Mouse (Mus musculus): ENCODE results near the gene Eif1.
"Not testable (repeated sequence)": the region's sequence is repeated elsewhere in the genome, so short reads cannot be mapped to it uniquely, and the experiment has no call there.

The Eif1 gene

DNA sequence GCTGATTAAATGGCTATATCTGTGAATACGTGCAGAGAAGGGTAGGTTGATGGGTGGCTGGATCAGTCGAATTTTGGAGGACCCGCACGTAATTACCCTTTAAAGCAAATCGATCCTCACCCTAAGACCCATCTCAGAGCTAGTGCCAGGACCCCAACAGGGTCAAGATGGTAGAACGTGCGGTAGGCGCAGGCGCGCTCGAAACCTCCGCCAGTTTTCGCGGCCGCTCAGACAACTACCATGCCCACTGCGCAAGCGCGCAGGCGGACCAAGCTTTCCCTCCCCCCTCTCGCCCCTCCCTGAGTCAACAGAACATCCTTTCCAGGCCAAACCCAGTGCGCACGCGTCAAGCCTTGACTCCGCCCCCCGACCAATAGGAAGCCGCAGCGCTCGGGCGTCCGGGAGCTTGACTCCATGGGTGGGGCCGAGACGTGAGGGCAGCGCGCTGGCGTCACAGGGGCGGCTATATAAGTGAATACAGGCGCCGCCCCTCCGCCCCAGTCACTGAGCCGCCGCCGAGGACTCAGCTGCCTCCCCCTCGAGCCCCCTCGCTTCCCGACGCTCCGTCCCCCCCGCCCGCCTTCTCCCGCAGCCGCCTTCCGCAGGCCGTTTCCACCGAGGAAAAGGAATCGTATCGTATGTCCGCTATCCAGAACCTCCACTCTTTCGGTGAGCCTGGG lies at the start of gene Eif1:
TSS of gene Eif1 (plus strand) at position 394 of the 680 bp plus-strand sequence.
- DNase-seq: peak; percentile 100

DNA sequence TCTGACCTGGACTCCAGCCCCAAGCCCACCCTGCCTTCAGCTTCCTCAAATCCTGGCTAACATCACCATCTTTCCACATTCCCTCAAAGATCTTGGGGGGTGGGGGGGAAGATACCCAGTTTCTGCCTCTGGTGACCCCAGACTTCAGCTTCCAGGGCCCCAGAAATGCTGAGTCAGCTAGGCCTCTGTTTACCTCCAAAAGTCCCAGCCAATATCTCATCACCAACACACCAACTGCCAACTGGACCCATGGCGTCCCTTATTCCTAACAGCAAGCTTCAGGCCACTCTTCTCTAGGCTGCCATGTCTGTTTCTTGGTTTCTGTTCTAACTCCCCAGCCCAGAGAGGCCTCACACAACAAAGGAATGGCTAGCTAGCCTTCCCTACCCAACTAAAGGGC lies 47.8 kb upstream of the Eif1 start:
- no peak for DNase-seq

DNA sequence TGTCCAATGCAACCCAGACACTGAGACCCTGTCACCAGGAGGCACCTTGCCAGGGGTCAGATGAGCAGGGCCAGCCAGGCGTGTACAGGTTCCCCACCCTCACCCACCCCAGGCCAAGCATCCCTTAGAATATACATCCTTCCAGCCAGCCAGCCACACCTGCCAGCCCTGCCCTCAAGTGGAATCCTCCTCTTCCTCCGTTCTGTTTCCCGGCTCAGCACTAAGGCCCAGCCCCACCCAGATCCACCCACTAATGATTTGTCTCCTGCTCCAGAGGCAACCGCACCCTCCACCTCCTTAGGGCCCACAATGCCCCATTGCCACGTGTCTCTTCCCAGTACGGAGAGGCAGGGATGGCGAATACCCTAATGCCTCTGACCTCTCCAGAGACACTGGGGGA lies 45.0 kb upstream of the Eif1 start:
- no peak for DNase-seq

DNA sequence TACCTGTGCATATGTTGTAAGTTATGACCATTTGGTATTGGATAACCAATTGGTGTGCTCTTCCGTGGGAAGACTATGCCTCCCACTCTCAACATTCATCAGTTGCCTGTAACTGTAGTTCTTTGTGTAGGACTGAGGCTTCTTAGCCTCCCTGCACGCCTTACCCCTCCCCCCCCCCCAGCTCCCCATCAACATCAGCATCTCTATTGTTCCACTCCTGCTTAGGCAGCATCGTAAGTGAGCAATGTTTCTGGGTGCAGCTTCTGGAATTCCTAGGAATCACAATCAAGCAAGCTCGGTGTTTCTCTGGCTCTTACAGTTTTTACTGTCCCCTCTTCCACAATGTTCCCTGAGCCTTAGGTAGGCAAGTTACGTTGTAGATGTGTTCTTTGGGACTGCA lies 44.2 kb upstream of the Eif1 start:
- no peak for DNase-seq

DNA sequence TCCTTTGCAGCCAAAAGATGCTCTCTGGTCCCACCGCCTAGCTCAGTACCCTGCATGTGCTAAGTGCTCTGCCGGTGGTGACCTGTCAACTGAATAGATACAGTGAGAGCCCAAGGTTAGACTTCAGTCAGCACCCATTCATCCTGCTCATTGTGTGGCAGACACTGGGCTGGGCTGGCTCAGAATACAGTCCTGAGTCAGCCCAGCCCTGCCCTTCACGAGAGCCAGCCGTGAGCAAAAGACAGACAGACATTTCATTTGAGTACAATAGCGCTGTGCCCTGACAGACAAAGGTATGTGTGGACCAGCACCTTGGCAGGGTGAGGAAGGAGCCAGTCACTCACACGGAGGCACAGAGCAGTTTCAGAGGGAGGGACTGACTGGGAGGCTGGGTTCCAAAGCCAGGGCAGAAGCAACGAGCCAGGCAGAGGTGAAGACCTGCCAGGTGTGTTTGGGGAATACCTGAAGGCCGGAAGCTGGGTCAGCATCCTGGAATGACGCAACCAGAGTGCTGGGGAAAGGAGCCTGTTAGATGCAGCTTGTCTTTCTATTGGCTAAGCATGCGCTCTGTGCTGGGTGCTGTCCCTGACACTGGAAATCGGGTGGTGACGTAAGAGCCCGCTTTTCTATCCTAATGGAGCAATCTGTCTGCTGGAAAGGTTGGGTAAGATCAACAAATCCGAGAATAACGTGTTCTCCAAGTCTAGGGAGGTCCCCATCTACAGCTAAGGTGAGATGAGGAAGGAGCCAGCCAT lies 41.8 kb upstream of the Eif1 start:
- no peak for DNase-seq

DNA sequence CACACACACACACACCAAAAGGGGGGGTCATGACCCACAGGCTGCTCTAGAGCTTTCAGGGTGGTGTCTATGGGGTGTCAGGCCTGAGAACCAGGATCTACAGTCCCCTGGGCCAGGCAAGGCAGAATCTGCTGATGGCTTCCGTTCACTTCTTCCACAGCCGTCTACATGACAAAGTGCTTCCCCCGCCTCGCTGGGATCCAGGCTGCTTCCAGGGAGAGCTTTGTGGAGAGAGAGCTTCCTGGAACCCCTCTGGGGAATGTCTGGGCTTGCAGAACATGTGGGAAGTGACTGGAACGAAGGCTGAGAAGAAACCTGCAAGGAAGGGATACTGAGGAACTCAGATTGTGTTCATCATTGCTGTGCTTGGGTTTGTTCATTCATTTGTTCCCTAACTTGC lies 40.9 kb upstream of the Eif1 start:
- DNase-seq: no peak

DNA sequence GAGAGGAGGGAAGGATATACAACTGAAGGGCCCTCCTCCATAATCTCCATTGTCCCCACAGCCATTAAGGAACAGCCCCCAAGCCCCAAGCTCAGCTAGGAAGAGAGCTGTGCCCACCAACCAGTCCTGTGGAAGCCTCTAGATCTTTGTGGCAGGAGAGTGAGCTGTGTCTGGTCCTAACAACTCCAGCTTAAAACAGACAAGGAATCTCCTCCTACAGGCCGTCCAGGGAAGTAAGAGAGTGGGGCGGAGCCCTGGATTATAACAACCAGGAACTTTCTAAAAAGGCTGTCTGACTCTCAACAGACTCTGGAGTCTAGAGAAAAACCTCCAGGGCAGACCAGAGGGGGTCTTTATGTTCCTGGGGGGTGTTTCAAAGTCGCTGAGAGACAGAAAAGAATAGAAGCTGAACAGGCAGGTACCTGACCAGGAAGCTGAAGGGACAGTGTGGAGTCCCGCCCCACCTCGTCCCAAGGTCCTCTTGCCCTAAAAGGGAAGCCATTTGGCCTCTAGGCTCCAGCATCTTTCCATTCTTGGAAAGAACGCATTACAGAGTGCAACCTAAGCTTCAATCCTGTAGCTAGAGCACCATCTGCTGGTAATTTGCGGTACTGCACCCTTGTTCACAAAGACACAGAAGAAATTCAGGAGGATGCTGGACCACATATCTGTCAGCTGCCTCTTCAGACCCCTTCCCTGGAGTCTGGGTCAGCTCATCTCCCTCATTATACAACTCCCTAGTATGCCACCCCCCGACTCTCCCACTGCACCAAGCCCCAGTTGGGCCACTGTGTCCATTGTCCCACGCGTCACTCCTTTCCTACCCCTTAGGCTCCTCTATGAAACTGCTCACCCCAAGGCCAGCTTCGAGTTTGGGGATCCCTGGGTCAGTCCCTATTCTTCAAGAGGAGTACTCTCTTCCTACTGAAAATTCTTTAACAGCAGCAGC lies 37.8 kb upstream of the Eif1 start:
- DNase-seq: peak; percentile 98

DNA sequence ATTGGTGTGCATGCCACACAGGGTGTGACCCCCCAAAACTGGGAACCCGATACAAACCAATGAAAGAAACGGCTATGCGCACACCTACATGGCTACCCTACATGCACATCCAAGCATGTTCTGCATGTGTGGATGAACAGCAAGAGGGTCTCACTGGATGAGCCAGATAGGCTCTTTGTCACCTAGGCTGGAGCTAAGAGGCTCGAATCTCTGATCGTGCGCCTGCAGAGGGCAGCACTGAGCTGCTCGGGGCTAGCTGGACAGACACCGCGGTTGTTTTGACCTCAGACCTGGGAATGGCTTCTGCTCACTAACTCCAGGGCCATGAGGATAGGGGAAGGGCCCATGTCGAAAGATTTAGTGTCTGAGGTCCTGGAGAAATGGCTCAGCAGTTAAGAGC lies 37.1 kb upstream of the Eif1 start:
- DNase-seq: peak; percentile 84

DNA sequence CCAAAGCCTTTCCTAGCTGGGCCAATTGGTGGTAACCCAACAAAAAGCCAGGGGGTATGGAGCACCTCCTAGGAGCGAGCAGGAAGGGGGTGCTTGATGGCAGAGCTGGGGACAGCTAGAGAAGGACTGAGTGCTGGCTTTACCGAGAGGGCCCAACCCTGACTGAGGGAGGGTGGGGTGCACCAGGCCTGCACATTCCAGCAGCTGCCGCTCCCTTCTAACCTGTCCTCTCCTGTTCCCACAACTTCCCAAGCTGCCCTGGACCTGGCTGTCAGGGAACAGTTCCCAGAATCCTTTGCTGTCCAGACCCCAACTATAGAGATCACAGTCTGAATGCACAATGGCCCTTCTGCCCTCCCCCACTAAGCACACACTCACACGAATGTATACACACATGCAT lies 34.7 kb upstream of the Eif1 start:
- DNase-seq: no peak

DNA sequence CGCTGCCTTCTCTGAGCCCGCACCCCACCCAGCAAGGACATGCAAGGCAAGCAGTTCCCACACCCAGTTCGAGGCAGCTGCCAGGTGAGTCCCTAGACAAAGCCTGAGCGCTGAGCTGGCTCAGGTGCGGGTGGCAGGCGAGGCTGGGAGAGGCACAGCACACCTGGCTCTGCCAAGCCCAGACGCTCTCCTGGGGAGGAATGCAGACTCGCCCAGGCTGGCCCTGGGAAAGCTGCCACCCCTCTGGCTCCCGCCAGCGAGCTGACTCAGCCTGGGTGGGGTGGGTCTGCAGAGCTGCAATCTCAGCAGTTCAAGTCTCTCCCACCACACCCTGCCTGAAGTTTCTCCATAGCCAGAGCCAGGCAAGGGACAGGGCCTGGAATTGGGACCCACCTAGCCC lies 32.7 kb upstream of the Eif1 start:
- no peak for DNase-seq

DNA sequence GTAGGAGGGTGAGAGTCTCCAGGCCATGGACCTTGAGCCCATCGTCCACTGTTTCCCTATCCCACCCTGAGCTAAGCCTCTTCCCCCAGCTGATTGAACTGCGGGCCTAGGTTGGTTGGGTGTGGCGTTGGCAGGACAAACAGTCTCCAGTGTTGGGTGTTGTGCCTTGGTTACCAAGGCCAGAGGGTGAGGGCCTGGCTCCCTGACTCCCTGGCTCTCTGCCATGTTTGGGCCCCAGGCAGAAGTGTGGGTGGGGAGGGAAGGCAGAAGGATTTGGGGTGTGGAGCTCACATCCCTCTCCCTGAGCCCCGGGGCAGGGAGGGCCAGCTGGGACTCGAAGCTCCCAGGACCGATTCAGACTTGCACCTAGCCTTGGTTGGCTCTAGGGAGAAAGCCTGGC lies 30.7 kb upstream of the Eif1 start:
- no peak for DNase-seq

DNA sequence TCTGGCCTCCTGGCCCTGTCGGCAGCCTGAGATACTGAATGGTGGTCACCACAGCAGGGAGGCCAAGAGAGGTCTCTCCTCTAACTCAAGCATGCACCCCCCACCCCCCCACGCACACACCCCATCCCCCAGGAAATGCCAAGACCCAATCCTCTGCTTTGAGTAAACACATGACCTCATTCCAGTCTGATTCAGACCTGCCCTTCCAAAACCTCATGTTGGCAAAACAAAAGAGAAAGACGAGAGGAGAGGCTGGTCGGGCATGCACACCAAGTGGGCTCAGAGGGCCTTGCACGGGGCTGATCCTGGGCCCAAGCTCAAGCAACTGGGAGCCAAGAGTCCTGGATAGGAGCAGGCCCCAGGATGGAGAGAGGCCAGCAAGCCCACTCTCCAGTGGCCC lies 29.4 kb upstream of the Eif1 start:
- DNase-seq: no peak

DNA sequence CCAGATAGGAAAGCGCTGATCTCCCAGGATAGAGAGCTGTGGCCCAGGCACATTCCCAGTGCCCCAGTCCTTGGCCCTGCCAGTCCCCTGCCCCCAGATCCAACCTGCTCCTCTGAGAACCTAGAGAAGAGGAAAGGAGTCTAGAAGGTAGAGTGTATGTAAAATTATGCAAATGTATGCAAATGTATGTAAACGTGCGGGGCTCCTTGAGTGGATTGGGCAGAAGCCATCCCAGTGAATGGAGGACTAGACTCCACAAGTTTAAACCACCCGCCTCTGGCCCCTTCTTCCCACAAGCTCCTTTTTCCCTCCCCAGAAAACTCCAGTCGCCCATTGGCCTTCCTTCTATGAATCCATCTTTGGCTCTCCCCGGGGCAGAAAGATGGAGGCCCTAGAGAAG lies 26.8 kb upstream of the Eif1 start:
- no peak for DNase-seq

DNA sequence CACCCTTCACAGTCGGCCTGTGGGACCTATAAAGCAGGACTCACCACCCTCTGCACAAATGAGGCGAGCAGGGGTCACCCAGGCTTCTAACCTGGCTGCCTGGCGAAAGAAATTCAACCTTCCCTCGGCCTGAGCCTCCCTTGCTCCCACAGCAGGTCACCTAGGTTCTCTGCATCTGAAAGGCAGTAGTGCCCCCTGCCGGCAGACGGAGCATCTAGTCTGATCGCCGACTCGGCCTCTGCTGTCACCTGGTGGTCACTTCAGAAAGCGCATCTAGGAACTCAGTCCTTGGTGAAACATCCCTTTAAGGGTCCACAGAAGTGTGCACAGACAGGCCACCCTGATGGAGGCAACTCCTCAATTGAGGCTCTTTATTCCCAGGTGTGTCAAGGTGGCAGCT lies 24.4 kb upstream of the Eif1 start:
- peak; percentile 96 for DNase-seq

DNA sequence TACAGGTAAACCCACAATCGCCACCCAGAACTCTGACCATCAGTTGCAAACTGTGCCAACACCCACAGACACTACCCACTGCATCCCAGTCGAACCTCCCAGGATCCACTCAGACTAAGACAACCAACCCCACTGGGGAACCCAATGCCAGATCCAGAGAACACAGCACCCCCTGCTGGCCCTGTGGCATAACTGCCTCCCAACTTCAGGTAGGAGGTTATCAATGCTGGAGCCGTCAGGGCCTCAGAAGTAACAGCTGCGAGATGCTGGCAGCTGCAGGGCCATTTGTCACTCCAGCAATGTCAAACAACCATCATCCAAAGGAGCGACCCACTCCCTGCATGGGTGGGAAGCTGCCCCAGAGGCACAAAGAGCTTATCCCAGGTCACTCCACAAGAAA lies 21.9 kb upstream of the Eif1 start:
- DNase-seq: peak; percentile 23

DNA sequence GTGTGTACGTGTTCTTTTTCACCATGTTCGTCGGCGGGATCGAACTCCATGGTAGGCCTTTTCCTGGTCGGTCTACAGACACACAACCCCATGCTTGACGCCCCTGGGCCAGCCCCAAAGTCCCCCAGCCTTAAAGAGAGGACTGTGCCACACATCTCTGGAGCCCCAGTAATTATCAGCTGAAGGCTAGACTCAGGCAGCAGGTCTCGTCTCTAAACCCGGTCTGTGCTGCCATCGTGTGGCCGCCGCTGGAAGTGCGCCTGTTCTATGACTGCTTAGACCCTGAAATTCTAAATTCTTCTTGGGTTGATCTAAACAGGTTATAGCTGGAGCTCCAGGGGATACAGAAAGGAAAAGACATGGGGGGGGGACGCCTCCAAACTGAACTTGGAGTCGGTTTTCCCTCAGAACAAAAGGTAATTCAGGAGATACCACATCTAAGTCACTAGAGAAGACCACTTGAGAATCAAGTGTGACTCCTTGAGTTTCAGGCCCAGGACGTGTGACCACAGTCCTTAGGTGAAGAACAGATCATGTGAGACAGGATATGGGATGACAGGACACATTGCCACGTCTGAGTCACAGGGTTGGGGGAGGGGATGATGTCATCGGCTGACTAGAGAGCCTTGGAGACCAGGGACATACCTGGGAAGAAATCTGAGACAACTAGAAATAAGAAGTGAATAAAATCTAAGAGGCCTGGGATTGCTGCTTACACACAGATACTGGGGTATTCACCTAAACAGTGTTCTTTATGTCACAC lies 21.2 kb upstream of the Eif1 start:
- DNase-seq: peak; percentile 95

DNA sequence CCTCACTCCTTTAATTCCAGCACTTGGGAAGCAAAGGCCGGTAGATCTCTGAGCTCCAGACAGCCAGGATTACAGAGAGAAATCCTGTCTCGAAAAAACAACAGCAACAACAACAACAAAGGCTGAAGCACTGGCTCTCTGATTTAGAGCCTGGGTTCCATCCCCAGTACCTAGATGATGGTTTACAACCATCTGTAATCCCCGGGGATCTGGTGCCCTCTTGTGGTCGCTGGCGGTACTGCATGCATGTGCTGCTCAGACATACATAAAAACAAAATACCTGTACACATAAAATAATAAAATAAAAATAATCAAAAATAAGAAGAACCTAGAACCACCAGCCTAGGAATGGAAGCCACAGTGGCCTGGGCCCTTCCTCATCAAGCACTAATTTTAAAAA lies 19.4 kb upstream of the Eif1 start:
- peak; percentile 75 for DNase-seq

DNA sequence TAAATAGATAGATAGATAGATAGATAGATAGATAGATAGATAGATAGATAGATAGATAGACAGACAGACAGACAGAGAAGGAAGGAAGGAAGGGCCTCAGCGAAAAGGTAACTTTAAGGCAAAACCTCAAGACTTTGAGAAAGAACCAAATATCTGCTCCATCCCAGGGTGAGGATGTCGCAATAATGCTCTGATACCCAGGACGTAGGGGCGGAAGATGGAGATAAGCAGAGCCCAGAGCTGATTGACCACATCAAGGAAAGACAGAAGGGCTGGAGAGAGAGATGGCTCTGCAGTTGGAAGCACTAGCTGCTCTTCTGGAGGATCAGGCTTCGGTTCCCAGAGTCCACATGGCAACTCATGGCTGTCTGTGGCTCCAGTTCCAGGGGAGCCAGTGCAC lies 18.4 kb upstream of the Eif1 start:
- DNase-seq: no peak

DNA sequence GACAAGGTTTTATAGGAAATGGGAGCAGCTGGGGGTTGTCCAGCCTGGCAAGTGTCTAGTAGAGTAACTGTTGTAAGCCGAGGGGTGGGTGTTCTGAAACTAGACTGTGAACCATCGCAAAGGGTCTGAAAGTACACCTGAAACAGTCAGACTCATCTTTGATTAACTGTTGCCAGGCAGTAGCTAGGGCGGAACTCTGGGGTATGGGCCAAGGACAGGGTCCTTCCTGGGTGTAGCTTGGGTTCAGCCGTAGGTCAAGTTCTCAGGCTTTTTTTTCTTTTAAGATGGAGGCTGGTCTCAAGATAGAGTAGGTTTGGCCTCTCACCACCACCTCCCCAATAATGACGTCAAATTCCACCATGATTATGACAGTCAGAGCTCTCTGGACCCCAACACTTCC lies 11.8 kb upstream of the Eif1 start:
- no peak for DNase-seq

DNA sequence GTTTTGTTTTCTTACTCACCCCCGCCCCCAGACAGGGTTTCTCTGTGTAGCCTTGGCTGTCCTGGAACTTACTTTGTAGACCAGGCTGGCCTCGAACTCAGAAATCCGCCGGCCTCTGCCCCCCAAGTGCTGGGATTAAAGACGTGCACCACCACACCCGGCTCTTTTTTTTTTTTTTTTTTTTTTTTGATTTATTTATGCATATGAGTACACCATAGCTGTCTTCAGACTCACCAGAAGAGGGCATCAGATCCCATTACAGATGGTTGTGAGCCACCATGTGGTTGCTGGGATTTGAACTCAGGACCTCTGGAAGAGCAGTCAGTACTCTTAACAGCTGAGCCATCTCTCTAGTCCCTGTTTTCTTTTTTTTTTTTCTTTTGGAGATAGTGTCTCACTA lies 11.0 kb upstream of the Eif1 start:
- not testable (repeated sequence) for DNase-seq

DNA sequence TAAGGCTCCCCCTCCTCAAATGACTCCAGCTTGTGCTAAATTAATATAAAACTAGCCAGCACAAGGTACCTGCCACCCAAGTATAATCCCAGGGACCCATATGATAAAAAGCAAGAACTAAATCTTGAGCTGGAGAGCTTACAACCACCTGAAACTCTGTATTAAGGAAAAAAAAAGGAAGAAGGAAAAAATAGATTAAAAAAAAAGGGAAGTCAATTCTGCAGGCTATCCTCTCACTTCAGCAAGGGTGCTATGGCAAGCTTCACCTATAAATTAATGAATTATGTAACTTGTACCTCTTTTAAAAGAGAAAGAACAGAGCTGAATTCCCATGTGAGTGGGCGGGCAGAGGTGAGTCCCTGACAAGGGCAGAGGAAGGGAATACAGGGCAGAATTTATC lies 8.0 kb upstream of the Eif1 start:
- DNase-seq: no peak

DNA sequence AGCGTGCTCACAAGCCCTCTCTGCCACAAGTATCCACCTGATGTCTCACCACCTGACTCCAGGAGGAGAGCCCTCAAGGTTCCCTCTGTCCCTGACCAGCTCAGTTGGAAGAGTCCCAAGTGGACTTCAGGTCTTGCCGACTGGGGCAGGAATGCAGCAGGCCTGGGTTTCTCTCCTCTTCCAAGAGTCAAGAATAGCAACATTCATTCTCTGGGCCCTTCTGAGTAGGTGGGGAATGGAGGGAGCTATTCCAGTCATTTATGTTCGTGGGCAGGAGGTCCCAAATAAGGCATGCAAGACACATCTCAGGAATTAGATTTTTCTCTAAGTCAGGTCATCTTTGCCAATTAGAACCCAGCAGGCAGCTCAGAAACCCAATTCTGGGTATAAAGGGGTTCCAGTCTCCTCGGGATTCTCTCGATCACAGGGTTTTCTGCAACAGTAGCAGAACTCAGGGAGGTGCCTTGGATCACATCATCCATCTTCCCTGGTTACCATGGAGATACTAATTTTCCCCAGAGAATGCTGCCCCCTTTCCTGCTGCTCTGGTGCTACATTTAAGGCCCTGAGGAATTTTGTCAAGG lies 7.5 kb upstream of the Eif1 start:
- no peak for DNase-seq

DNA sequence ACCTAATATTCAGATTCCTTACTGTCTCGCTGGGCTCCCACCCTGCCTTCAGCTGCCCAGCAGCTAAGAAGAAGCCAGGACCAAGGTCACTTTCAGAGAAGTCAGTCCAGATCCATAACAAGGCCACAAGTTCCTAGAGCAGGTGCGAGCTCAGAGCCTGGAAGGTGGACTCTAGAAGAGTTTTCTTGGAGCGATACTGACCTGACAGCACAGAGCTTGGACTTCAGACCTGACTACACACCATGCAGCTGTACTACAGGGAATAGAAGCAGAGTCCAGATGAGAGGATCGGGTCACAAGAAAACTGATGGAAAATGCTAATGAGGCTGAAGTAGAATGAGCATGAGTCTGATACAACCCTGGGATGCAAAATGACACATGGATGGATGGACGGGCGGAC lies 6.3 kb upstream of the Eif1 start:
- no peak for DNase-seq
